Mouse (Mus musculus): ENCODE measurements around the gene Ap1ar.

Gene Ap1ar

GRCm38 (mm10) chr3:127837154-127837865 lies at the start of gene Ap1ar:
Gene Ap1ar (minus strand): TSS chr3:127837523.
- CTCF ChIA-PET = interaction anchor here (0.5 to 2.0 kb wide), 4 partner anchors 11 to 58 kb away, joined by 3 to 10 read pairs (median 6); no protein-coding TSS in a partner anchor

GRCm38 (mm10) chr3:127881684-127882083 lies 44.4 kb upstream of the Ap1ar start:
- CTCF ChIA-PET = no interaction called here

DNA sequence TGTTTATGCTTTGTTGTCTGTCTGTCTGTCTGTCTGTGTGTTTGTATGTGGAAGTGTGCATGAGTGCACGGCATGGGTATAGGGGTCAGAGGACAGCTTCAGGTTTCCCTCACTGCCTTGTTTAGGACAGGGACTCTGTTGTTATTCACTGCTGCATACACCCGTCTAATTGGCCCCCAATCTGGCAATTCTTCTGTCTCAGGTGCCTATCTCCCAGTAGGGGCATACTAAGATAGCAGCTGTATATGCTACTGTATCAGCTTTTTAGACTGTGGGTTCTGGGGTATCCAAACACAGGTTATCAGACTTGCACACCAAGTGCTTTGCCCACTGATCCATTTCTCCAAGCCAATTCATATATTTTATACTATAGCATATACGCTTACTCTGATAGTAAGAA lies 42.6 kb upstream of the Ap1ar start:
- CTCF ChIA-PET = no interaction called here

DNA sequence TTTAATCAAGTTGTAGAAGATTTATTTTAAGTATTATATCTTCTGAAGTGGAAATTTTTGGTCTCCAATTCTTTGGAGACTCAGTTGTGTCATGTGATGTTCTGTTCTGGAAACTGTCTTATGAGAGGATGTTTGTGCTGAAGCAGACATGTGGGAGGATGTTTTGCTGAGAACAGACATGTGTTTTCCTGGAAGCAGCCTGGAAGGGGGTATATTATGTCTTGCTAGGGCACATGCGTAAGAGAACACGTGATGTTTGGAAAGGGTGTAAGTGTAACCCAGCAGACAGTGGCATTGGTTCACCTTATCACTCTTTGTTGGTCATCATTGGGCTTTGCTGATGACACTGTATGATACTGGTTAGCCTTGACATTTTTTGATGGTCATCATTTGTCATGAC lies 38.2 kb upstream of the Ap1ar start:
- CTCF ChIA-PET = no interaction called here

DNA sequence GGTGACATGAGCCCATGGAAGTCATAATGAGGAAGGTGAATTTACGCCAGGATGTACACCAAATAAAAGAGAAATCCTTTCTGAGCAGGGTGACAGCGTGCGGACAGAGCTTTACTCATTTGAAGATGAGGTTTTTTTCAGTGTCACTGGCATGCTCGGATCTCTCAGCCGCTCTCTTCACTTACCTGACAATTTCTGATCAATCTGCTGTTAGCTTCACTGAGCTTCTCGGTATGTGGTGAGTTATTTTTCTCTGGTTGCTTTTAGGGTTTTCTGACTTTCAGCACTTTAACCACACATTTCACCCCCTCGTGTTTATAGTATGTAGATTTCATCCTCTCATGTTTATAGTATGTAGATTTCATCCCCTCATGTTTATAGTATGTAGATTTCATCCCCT lies 37.7 kb upstream of the Ap1ar start:
- CTCF ChIA-PET = interaction anchor here (0.7 kb wide), 1 partner anchor 45 kb away, joined by 4 read pairs; no protein-coding TSS in a partner anchor

DNA sequence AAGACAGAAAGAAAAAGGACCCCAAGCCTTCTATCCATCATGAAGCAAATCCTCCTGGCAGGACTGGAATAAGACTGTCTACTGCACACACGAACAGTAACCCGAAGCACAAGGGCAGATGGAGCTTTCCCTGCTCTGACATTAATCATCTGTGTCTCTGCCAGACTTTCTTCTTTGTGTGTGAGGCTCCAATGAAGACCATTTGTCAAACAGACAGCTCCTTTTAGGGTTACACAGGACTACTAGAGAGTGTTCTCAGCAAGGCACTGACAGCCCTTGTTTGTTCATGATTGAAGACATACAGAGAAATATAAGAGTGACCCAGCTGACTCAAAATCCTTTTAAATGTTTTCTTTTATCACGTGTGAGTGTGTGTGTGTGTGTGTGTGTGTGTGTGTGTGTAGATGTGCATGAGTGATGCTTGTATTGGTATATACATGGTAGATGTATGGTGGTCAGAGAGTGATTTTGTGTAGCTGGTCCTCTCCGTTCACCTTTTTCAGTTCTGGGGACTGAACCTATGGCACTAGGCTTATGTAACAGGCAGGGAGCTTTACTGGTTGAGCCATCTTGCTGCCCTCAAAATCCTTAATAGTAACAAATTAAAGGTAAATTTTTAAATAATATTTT lies 37.0 kb upstream of the Ap1ar start:
- CTCF ChIA-PET = interaction anchor here (0.7 kb wide), 1 partner anchor 46 kb away, joined by 4 read pairs; no protein-coding TSS in a partner anchor

DNA sequence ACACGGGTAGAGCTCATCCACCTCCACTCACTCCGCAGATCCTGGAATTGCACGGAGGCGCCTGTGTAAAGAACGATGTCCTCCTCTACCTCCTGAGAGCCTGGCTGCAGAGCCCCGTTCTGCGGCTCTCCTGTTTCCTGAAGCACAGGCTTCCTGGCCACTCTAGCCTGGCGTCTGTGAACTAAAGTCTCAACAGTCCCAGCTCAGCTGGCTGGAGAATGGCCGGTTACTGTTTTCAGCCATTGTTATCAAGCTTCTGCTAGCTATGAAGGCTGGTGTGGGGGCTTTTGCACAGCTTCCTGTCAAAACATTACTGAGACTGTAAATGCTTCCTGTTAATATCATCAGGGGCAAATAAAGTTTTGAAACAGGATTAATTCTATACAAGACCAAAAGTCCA lies 34.3 kb upstream of the Ap1ar start:
- CTCF ChIA-PET = no interaction called here

GRCm38 (mm10) chr3:127868880-127869279 lies 31.6 kb upstream of the Ap1ar start:
- CTCF ChIA-PET = no interaction called here

DNA sequence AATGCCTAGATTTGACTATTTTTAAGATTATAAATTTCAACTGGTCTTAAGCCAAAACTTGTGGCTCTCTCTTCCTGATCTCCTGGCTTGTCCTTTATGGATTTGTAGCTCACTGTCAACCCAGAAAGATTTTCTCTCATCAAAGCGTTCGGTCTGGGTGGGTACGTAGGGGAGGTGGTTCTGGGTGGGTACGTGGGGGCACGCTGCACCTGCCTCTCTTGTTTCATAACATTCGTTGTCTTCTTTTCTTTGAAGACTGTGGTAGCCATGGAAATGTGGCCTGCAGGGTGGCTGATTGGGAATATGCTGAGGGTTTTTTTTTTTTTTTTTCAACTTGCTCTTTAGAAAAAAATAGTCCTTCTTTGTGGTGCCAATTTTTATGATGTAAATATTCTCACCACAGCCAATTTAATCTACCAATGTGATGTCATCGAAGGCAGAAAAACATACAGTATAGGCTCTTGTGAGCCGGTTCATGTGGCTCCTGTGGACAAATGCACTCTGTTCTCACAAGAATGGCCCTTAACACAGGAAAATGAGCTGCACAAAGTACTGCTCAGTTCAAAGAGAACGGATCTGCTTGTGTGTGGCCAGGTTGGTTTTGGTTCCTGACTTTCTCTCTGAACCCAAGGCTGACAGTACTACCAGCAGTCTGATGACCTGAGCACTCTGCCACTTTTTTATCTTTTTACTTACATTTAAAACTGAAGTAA lies 30.9 kb upstream of the Ap1ar start:
- CTCF ChIA-PET = no interaction called here

DNA sequence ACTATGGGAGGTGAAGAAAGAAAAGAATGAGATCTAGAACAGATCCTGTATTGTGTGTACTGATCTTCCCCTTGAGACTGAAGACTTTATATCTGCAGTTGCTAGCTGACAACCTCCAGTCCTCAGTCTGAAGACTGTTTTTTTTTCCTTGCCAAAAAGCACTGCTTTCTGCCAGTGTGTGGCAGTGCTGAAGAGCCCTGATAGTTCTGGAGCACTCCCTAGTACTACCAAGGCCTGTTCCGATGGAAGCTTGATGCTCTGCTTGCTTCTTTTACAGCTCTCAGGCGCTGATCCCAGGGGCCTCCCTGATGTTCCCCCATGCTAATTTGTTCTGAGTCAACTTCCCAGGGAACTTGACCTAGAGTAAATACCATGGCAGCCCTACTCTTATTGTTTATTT lies 26.9 kb upstream of the Ap1ar start:
- CTCF ChIA-PET = no interaction called here

GRCm38 (mm10) chr3:127863571-127863970 lies 26.2 kb upstream of the Ap1ar start:
- CTCF ChIA-PET = interaction anchor here (0.6 kb wide), 1 partner anchor 708 kb away, joined by 7 read pairs; no protein-coding TSS in a partner anchor

DNA sequence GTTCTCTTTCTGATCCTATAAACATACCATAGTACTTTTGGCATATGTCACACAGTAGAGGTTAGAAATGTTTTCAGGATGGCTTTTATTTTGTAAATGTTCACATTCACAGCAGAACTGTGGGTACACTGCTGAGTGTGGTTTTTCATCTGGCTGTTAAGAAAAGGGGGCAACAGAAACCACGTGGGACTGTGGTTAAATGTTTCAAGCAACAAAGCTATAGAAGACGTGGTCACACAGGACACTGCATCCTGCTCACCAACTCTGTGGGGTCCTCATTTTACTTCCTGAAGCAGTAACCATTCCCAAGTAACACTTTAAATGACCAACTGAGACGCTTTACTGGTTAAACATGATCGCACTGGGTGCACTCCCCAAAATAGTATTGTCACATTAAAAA lies 25.2 kb upstream of the Ap1ar start:
- CTCF ChIA-PET = no interaction called here

DNA sequence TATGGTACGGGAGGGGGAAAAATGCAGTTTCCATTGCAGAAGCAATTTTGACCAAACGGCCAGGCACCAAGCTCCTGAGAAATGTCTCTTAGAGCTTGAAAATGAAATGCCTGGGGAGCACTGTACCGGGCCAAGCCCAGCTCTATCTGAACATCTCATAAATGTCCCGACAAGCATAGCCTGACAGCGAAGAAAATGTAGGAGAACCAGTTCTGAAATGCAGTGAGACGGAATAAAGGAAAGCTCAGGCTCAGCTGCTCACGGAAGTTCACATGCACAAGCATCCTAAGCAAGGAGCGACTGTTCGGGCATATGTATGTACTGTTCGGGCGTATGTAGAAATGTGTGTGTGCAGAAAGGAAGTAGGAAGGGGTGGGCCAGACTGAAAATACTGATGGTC lies 24.0 kb upstream of the Ap1ar start:
- CTCF ChIA-PET = no interaction called here

- CTCF ChIA-PET = interaction anchor here (1.1 kb wide), 1 partner anchor 95 kb away, joined by 11 read pairs; no protein-coding TSS in a partner anchor
Measured at GRCm38 (mm10) chr3:127853431-127854206, 16.3 kb upstream of the Ap1ar start.

DNA sequence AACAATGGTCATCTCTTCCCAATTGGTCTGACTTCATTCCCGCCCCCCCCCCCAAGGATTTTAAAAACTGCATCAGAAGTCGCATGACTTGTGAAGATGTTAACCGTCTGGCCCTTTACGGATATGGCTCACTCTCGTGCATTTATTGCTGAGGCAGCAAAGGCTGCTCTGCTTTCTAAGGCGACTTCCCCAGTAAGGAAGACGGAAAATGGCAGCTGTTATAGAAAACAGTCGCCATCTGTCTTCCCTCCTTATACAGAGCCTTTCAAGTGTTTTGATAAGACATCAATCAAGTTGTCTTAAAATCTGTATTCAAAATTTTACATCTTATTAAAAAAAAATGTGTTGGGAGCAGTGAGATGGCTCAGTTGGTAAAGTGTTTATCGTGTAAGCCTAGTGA lies 15.4 kb upstream of the Ap1ar start:
- CTCF ChIA-PET = interaction anchor here (1.1 kb wide), 1 partner anchor 95 kb away, joined by 11 read pairs; no protein-coding TSS in a partner anchor

- CTCF ChIA-PET = no interaction called here
Measured at GRCm38 (mm10) chr3:127850776-127851646, 13.7 kb upstream of the Ap1ar start.

DNA sequence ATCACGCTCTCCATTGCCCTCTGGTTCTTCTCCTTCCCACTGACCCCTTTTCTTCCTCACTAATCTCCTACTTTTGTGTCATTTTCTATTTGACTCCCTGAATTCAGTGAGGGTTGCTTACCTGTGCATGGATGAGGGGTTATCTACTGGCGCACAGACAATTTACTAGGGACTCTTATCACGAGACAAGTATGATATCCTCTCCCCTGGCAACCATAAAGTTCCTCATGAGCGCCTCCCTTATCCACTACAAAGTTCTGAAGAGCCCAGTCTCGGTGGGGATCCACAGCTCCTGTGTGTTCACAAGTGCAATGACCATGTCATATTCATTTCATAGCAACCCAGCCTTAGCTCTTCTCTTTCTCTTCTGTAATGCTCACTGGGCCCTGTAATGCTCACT lies 12.6 kb upstream of the Ap1ar start:
- CTCF ChIA-PET = no interaction called here

- CTCF ChIA-PET = interaction anchor here (0.5 to 0.7 kb wide), 2 partner anchors 10 to 281 kb away, joined by 3 read pairs; no protein-coding TSS in a partner anchor
Measured at GRCm38 (mm10) chr3:127848088-127848808, 10.9 kb upstream of the Ap1ar start.

- CTCF ChIA-PET = no interaction called here
Measured at GRCm38 (mm10) chr3:127843941-127844327, 6.6 kb upstream of the Ap1ar start.

DNA sequence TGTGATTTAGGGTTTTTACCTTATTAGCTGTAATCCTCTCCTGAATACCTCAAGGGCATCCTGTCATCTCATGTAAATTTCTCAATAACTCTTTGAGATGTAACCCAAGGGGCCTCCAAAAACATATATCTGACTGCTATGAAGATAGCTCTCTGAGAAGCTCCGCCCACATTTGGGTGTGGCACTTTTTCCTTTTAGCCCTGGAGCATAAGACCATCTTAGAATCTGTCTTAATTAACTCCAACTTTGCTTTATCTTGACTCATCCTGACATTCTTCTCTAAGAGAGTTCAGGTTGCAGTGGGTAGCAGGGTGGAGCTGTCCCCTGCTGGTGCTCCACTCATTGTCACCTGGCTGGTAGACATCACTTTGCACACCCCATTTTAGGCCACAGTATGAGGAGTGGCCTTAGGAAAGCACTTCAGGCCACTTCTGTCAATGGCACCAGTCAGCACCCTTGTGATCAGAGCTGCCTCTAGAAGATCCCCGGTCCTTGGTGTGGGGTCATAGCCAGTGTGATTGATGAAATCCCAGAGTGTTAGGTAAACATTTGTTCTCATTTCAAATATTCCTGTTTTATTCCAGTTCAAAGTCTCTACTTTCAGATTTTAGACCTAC lies 6.1 kb upstream of the Ap1ar start:
- CTCF ChIA-PET = no interaction called here
